Mouse (Mus musculus): ENCODE measurements around the gene Matn4.

DNA sequence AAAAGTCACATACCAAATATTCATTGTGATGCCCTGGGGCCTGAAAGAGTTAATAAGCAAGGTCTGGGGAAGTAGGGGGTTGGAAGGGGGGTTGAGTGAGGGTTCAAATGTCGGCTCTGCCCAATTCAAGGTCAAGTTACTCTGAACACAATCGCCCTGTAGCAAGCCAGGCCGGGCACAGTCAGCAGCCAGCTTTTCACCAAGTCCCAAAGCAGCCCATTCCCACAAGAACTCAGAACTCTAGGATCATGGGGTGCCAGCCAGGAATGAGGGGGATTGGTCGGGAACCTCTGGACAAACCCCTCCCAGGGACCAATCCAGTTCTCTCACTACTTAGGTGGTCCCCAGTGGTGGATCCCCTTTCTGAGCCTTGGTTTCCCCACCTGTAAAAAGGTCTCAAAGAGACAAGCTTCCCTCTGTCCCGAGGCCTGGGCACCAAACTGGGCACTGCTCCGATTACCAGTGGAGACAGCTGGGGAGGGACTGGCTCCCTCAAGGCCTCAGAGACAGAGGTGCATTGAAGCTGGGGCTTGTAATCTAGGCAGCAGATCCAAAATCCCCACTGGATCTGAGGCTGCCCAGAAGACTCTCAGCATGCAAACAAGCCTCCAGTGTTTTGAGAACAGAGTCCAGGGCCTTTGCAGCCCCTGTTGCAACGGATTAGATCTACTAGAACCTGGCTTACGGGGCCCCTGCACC lies 31.4 kb upstream of the Matn4 start:
- TF ChIP-seq POLR2A (IDR thresholded peaks at IDR 0.05; ENCODE audit: low read depth, low read length) (no peak), CTCF (conservative IDR thresholded peaks at IDR 0.05; ENCODE audit: insufficient read depth, insufficient read length, low read depth, low read length) (no peak)

All from kidney, adult 2 months (tissue).